Mouse (Mus musculus) ES-E14 (cell line): ENCODE results near the gene Col5a1.

ENCODE experiments used
- HCFC1 ChIP-seq: IDR thresholded peaks from 2 replicates; pipeline ENCODE4 v1.6.1; 2012; ENCODE audit warnings: low read length, inconsistent platforms, borderline replicate concordance; ENCODE audit not compliant: insufficient read depth
- MAFK ChIP-seq: IDR thresholded peaks from 2 replicates; pipeline ENCODE4 v1.6.1; 2014; ENCODE audit warnings: mild to moderate bottlenecking, low read depth, low read length, inconsistent platforms; ENCODE audit not compliant: insufficient read depth
- ZC3H11A ChIP-seq: IDR thresholded peaks from 2 replicates; pipeline ENCODE4 v1.6.1; 2012; ENCODE audit warnings: low read depth, mild to moderate bottlenecking, inconsistent platforms, low read length, borderline replicate concordance

DNA sequence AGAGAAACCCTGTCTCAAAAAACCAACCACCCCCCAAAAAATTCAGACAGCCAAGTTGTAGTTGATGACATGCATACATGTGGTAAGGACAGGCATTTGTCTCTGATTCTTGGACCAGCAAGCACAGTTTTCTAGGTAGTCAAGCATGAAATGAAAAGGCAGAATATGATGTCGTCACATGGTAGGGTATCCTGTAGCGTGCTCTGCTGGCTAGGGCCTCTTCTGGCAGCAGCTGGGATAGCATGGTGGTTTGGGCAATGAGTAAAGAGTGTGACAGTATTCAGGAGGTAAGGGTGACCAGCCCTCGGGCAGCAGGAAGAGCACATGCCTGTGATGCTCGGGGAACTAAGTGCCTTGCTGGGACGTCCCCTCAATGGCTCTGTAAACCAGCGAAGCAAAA is 73.0 kb downstream of the Col5a1 start:
- TF ChIP-seq MAFK (no peak), ZC3H11A (no peak), HCFC1 (no peak)
